ENCODE assay signal across 28 mouse cellular contexts in the genomic region with DNA sequence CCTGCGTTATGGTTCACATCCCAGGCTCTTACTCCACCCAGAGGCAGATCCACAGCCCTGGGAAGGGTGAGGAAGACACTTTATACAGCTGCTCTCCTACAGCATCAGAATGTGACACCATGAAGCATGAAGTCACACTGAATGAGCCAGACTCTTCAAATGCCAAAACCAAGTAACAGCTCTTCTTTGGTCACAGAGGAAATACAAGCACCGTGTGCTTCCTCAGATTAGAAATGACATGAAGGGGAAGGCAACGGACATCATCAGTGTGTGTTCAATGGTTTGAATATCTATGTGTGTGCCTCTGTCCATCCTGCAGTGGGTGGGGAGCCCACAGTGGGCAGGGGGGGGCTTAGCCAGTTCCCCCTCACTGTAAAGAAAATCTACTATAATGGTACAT.
DNase-seq lines count a peak whose midpoint lies in the region; ATAC-seq and TF ChIP-seq lines count a peak whose summit lies in the region.
"Had no signal": no experiment of that assay in that cellular context is flagged by ENCODE, and none has a peak within 500 bp of the region (broad histone marks: within the 10 kb centered on the region; RNA-seq: fewer than 3 reads in every experiment).

No protein-coding gene starts in this region.

- no peak for DNase-seq in liver, embryonic 11.5 days (ENCODE audit: low spot score)
- no peak for DNase-seq in liver, postnatal 0 days
- DNase-seq in kidney, postnatal 4 days = no peak
- DNase-seq: adrenal gland, adult 8-10 months; adrenal gland, postnatal 14 days; adrenal gland, postnatal 36 days; cerebellum, adult 11-12 months; cerebellum, adult 2 months; cerebellum, adult 9-10 months; cerebellum, postnatal 10 days; cerebellum, postnatal 25 days; embryo, embryonic 11 days had no signal

- peaks cover 2% of the 10 kb centered on the region; the same call in 1 of the 2 replicates for H3K4me1 ChIP-seq in liver, embryonic 11.5 days (replicated peaks; ENCODE audit: control insufficient read depth, insufficient read depth, low read length)
- no peaks in the 10 kb centered on the region for H3K4me1 ChIP-seq in liver, postnatal 0 days (ENCODE audit: insufficient read depth)
- H3K4me1 ChIP-seq in megakaryocyte, embryonic 14.5 days = peaks cover 59% of the 10 kb centered on the region
- H3K4me1 ChIP-seq: embryonic facial prominence, embryonic 15.5 days had no signal

- H3K9me3 ChIP-seq in liver, embryonic 11.5 days (ENCODE audit: control insufficient read depth, low read length) = no peaks in the 10 kb centered on the region
- H3K9me3 ChIP-seq in liver, postnatal 0 days (ENCODE audit: low read length) = no peaks in the 10 kb centered on the region
- H3K9me3 ChIP-seq in megakaryocyte, embryonic 14.5 days = peaks cover 6% of the 10 kb centered on the region
- H3K9me3 ChIP-seq: embryonic facial prominence, embryonic 13.5 days; embryonic facial prominence, embryonic 15.5 days; forebrain, embryonic 10.5 days; forebrain, embryonic 12.5 days; G1E had no signal

- no peak overlapping the region for H3K4me3 ChIP-seq in liver, embryonic 11.5 days (ENCODE audit: low read depth, low read length)
- no peak overlapping the region for H3K4me3 ChIP-seq in liver, postnatal 0 days (ENCODE audit: low read depth, low read length)
- peak overlapping the region; percentile 60 for H3K4me3 ChIP-seq in megakaryocyte, embryonic 14.5 days (replicated peaks)
- H3K4me3 ChIP-seq: embryonic facial prominence, embryonic 13.5 days; embryonic facial prominence, embryonic 15.5 days; erythroblast, embryonic 14.5 days; forebrain, embryonic 10.5 days; forebrain, embryonic 12.5 days had no signal

- 0 out of 2 replicates have a peak, but pooled peaks have one; percentile 26 for ATAC-seq in liver, embryonic 11.5 days (replicated peaks; ENCODE audit: low FRiP score)
- ATAC-seq in liver, postnatal 0 days = no peak
- no peak for ATAC-seq in megakaryocyte, adult 5-6 weeks (ENCODE audit: poor library complexity, severe bottlenecking)
- ATAC-seq in granulocyte monocyte progenitor cell, adult 5-6 weeks (replicated peaks; ENCODE audit: poor library complexity, severe bottlenecking) = peak; percentile 57
- ATAC-seq in megakaryocyte progenitor cell, adult 5-6 weeks (replicated peaks; ENCODE audit: poor library complexity) = peak; percentile 74
- ATAC-seq in CD4-positive, CD25-positive, alpha-beta regulatory T cell, adult 4 months = no peak
- ATAC-seq: activated CD4-positive, CD25-positive, alpha-beta regulatory T cell, adult 4 months; forebrain, embryonic 14.5 days; forebrain, embryonic 16.5 days; Patski had no signal

- no peaks in the 10 kb centered on the region for H3K36me3 ChIP-seq in liver, embryonic 11.5 days (ENCODE audit: control insufficient read depth, insufficient read depth, low read length)
- H3K36me3 ChIP-seq in liver, postnatal 0 days (replicated peaks; ENCODE audit: insufficient read depth, low read length) = no peaks in the 10 kb centered on the region
- H3K36me3 ChIP-seq in megakaryocyte, embryonic 14.5 days (replicated peaks; ENCODE audit: low read length) = peaks cover 18% of the 10 kb centered on the region
- H3K36me3 ChIP-seq: embryonic facial prominence, embryonic 13.5 days; embryonic facial prominence, embryonic 15.5 days; forebrain, embryonic 10.5 days; forebrain, embryonic 12.5 days; G1E had no signal

- TF ChIP-seq CTCF in liver, postnatal 0 days (IDR thresholded peaks at IDR 0.05; ENCODE audit: low read depth) = no peak

- no peak overlapping the region for H3K4me2 ChIP-seq in liver, embryonic 11.5 days
- H3K4me2 ChIP-seq in liver, postnatal 0 days (ENCODE audit: low read depth, low read length) = no peak overlapping the region
- H3K4me2 ChIP-seq: embryonic facial prominence, embryonic 13.5 days; embryonic facial prominence, embryonic 15.5 days; forebrain, embryonic 12.5 days had no signal

- TF ChIP-seq EP300 in liver, postnatal 0 days (IDR thresholded peaks at IDR 0.05; ENCODE audit: low read depth) = no peak

- H3K9ac ChIP-seq in liver, embryonic 11.5 days (ENCODE audit: low read depth, low read length) = no peak overlapping the region
- H3K9ac ChIP-seq in liver, postnatal 0 days (replicated peaks) = no peak overlapping the region
- H3K9ac ChIP-seq: embryonic facial prominence, embryonic 13.5 days; embryonic facial prominence, embryonic 15.5 days; forebrain, embryonic 12.5 days had no signal

- H3K27me3 ChIP-seq in liver, embryonic 11.5 days (replicated peaks; ENCODE audit: control insufficient read depth, insufficient read depth, low read length) = no peaks in the 10 kb centered on the region
- no peaks in the 10 kb centered on the region for H3K27me3 ChIP-seq in liver, postnatal 0 days (ENCODE audit: insufficient read depth, low read length)
- no peaks in the 10 kb centered on the region for H3K27me3 ChIP-seq in megakaryocyte, embryonic 14.5 days (replicated peaks)
- H3K27me3 ChIP-seq: CH12.LX; embryonic facial prominence, embryonic 13.5 days; embryonic facial prominence, embryonic 15.5 days; forebrain, embryonic 12.5 days; Patski had no signal

- no peak overlapping the region for H3K27ac ChIP-seq in liver, embryonic 11.5 days (ENCODE audit: low read depth, low read length)
- no peak overlapping the region for H3K27ac ChIP-seq in liver, postnatal 0 days (ENCODE audit: low read depth)
- H3K27ac ChIP-seq: embryonic facial prominence, embryonic 13.5 days; embryonic facial prominence, embryonic 15.5 days; forebrain, embryonic 10.5 days; forebrain, embryonic 12.5 days had no signal

- WGBS in liver, embryonic 11.5 days = 44% methylated on average over 3 of the region's 3 CpGs
- WGBS in liver, postnatal 0 days (ENCODE audit: insufficient replicate concordance) = 30% methylated on average over 3 of the region's 3 CpGs

Comparison
In these comparisons a context has a peak if more than half of its experiments do, and no peak if none do; other contexts are left out.
1. ATAC-seq: peak in liver, embryonic 11.5 days (single experiment), granulocyte monocyte progenitor cell, adult 5-6 weeks (single experiment) and megakaryocyte progenitor cell, adult 5-6 weeks (single experiment); none in liver, postnatal 0 days (single experiment), megakaryocyte, adult 5-6 weeks (single experiment) and CD4-positive, CD25-positive, alpha-beta regulatory T cell, adult 4 months (single experiment).